Mouse (Mus musculus) left cerebral cortex, postnatal 10 days (tissue): ENCODE data around the gene Gart. TPM values are rescaled to one million over a fixed set of nuclear protein-coding genes. Genes with fewer than 3 reads are reported as not detected.
"Not testable (repeated sequence)": the region's sequence is repeated elsewhere in the genome, so short reads cannot be mapped to it uniquely, and the experiment has no call there.

Experiments used
- DNase-seq, 2 experiments: peaks; one replicate each; pipeline ENCODE4 v3.0.0; 2021 to 2022; ENCODE audit warnings: low spot score in 2 of 2, mixed read lengths in 1 of 2; ENCODE audit errors: extremely low spot score in 1 of 2
- intact Hi-C: fragments of 180-260 bp; cut with DNase I; formaldehyde crosslinking; loops from one replicate; pipeline ENCODE4 v1.15.1; 2025
- total RNA-seq, 2 experiments: library from RNA; stranded (reverse); gene quantifications; 2 replicates each; pipeline ENCODE4 v1.2.3; 2021

Gart gene
- total RNA-seq, 2 experiments from 2014 or later, result 45.3 to 58.8 TPM

DNA sequence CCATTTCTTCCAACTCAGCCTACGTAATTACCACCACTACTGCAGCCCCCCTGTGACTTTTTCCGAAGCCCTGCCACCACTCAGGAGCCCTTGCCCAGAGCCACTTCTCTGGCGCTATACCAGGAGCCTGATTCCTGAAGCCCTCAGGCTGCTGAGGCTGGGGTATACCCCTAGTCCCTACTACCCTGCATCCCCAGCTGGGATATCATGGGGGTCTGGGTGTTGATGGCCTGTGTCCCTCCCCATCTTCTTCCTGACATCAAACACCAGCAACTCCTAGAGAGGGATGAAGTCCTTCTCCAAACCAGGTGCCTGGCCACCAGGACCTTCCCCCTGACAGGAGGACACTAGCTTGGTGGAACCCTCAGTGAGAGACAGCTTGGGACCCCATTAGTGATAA is 5.4 kb upstream of the Gart start:
- intact Hi-C loops, result no loop called here
- no peak for DNase-seq

DNA sequence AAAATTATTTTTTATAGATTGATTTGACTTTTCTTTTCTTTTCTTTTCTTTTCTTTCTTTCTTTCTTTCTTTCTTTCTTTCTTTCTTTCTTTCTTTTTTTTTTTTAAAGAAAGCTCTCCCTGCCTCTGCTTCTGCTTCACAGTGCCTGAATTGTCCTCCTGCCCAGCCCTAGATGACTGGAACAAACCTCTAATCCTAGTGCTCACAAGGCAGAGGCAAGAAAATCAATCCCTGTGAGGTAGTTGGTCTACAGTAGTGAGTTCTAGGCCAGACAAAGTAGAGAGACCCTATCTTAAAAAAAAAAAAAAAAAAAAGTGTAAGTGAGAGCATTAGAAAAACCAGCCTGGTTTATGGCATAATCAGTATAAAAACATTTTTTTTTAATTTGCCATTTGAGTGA is 3.0 kb upstream of the Gart start:
- intact Hi-C loops, result loop anchor here (2.0 kb wide), 1 partner anchor 15 kb away; no protein-coding TSS in a partner anchor
- DNase-seq, result no peak

DNA sequence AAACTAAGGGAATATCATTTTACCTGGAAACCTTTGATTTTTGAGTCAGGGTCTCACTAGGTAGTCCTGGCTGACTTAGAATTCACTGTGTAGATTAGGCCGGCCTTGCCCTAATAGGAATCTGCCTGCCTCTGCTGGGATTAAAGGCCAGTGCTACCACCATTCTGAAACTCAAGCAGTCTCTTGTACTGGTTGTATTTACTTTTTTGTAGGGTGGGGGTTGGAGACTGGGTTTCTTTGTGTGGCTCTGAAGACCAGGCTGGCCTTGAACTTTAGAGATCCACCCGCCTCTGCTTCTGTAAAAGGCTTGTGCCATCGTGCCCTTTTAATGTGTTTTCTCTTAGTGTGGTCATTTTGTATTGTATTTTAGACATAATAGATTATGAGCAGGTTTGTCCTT is 2.5 kb upstream of the Gart start:
- no peak for DNase-seq
- intact Hi-C loops, result no loop called here

DNA sequence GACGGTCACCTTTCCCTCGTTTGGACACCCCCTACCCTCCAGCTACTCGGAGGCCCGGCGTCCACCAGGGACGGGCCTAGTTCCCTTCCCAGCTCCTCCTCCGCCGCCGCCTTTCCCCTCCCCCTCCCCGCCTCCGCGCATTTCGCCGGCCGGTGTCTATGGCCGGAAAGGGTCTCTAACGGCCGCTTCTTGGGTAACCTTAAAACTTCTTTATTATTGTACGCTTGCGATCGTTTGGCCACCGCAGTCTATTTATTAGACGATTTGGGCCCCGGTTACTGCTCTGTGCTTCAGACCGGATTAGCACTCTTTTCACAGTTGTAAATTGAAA is 1.4 kb upstream of the Gart start:
- peak; percentile 50 to 91 for DNase-seq
- intact Hi-C loops, result no loop called here

DNA sequence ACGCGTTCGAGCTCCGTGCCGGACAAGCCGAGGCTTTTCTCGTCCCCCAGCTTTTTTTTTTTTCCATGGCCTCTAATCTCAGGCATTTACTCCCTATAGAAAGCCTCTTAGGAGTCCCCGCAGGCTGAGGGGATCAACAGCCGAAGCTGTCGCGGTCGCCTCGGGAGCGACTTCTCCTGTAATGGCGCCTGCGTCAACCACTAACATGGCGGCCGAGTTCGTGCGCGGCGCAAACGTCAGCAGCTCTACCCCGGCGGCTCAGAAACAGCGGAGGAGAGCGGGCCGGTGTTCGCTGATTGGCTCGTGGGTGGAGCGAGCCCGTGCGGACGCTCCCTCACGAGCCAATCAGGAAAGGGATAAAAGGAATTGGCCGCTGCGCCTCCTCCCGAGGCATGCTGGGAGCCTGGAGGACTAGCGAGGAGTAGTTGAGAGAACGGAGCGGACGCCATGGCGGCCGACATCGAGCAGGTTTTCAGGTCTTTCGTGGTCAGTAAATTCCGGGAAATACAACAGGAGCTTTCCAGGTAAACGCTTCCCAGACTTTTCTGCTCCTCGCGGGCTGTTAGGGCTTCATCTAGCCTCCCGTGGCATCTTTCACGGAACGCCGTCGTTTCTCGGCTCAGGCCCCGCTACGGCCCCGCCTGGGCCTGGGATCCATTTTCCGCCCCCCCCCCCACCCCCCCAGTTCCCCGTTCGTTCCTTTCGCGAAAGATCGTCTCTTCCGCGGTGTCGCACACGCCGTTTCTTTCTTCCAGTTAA is 888 bp upstream of the Gart start, which contains the start of gene Son:
Son (plus strand) TSS at position 46 of the 759 bp plus-strand sequence.
- intact Hi-C loops, result no loop called here

DNA sequence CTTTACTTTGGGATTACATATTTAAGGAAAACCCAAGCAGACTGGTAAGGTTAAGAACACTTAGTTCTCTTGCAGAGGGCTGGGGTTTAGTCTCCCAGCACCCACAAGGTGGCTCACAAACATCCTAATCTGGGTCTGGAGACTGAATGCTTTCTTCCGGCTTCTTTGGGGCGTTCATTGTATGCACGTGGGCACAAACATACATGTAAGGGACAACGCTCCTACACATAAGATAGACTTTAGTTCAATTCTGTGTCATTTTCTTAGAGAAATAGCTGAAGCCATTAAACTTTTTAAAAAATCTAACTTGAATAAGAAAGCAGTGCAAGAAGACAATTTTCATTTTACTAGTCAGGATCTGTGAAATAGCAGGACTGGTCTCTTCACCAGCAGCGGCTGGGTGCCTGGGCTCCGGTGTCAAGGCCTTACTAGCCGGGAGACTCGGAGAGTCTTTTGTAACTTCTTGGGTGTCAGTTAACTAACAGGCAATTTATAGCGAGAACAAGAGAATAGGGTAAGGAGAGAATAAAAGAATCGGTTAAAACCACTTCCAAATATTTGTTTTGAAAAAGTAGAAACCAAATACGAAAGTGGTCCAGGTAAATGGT is 653 bp downstream of the Gart start:
- no peak for DNase-seq
- intact Hi-C loops, result no loop called here

More for the DNA sequence above, 888 bp upstream of the Gart start, which contains the start of gene Son:
- peak; percentile 97 to 98 for DNase-seq

DNA sequence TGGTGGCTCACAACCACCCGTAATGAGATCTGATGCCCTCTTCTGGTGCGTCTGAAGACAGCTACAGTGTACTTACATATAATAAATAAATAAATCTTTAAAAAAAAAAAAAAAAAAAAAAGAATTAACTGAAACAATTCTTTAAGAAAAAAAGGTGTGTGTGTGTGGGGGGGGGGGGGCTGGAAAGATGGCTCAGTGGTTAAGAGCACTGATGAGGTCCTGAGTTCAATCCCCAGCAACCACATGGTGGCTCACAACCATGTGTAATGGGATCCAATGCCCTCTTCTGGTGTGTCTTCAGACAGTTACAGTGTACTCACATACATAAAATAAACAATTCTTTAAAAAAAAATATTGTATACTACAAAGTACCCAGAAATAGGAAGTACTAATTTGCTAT is 1.3 kb downstream of the Gart start:
- intact Hi-C loops, DNase-seq: not testable (repeated sequence)

DNA sequence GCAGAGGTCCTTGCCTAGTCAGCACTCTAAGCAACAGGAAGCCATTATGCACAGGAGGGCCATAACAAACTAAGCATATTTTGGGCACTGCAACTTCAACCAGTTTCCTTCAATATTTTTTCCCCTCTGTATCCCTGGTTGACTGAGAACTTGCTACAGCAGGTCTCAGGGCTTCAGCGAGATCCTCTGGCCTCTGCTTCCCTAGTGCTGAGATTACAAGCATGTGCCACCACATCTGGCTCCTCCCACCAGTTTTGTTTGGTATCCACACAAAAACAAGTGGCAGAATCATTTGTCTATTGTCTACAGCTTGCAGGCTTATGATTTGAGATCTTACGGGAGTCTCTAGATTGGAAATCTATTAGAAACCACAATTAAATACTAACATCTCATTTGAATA is 1.9 kb downstream of the Gart start:
- intact Hi-C loops, result no loop called here
- DNase-seq, result no peak

DNA sequence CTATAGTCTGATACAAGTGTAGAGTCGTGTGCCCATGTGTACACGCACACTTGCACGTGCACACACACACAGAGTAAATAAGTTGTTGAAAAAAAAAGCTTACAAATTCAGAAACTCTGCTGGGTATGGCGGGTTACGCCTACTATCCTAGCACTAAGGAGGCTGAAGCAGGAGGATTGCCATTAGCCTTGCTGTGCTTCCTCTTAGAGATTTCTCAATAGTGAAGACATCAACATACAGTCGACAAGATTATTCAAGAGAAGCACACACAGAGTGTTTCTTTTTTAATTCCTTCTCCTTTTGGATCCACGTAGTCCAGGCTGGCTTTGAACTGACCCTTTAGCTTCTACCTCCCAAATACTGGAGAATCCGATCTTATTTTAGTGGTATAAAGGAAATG is 6.6 kb downstream of the Gart start:
- intact Hi-C loops, result no loop called here
- no peak for DNase-seq

DNA sequence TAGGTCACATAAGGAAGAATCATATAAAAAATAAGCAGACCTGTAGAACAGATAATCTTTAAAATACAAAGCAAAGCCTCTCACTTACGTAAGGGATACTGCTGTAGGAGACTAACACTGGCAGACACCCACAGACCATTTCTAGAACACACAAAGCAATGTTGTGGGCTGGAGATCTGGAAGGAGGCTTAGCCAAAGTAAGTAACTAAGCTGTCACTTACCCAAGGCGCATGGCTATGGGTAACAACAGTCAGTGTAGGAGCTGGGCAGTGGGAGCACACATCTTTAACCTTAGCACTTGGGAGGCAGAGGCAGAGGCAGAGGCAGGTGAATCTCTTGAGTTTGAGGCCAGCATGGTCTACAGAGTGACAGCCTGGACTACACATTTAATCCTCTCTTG is 7.1 kb downstream of the Gart start:
- DNase-seq, result no peak
- intact Hi-C loops, result no loop called here

DNA sequence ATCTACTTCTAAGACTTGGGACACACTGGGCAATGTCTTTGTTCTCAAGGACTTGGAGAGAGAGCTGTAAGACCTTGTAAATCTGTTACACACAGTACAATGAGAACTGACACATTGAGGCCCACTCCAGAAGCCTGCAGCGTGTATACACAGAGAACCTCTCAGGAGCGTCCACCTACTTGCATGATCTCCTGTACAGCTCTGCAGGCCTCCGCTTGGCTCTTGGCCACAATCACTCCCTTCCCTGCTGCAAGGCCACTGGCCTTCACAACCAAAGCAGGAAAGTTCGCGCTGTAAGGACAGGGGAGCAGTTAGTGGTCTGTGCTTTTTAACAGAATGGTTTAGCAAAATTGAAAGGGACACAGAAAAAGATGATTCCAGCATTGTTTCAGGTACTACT is 7.6 kb downstream of the Gart start:
- no peak for DNase-seq
- intact Hi-C loops, result no loop called here

DNA sequence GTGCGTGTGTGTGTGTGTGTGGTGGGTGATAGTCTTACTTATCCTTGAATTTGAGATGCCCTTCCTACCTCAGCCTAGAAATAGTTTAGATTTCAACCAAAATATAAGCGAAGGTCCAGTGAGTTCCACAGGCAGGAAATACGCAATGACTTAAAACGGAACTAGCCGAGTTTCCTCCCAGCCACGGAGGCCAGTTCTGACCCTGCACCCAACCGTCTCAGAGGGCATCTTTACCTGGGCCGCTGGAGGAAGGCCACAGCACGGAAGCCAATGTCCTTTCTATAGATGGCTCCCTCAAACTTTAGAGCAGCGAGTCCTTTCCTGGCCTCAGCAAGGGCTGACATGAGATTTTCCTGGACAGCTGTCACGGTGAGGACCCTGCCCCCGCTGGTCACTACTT is 13.1 kb downstream of the Gart start:
- intact Hi-C loops, result no loop called here
- DNase-seq, result no peak

DNA sequence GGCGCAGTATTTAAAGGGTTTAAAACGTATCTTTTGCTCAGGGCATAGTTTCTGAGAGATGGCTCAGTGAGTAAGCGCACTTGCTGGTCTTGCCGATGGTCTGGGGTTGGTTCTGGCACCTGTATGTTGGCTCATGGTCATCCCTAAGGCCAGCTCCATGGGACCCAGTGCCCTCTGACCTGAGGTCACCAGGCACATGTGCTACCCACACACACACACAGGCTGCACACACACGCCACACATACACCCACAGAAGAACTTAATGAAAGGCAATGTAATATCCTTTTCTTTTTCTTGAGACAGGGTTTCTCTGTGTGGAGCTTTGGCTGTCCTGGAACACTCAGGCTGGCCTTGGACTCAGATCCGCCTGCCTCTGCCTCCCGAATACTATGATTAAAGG is 13.8 kb downstream of the Gart start:
- intact Hi-C loops, result no loop called here
- no peak for DNase-seq

DNA sequence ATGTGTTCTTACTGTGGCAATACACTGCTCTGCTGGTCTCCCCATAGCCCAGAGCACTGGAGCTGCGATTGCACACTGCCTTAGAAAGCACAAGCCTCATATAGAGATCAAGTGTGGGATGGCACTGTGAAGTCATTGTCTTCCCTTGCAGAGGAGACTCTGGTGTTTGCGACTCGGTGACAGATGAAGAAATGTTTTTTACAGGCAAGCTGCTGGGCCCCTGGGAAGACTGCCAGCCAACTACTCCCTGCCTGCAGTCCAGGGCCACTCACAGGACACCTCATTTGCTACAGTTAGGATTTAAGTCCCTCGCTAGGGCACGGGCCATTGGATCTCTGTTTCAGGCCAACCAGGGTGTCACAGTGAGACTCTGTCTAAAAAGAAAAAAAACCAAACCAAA is 14.3 kb downstream of the Gart start:
- intact Hi-C loops, result no loop called here
- DNase-seq, result no peak

DNA sequence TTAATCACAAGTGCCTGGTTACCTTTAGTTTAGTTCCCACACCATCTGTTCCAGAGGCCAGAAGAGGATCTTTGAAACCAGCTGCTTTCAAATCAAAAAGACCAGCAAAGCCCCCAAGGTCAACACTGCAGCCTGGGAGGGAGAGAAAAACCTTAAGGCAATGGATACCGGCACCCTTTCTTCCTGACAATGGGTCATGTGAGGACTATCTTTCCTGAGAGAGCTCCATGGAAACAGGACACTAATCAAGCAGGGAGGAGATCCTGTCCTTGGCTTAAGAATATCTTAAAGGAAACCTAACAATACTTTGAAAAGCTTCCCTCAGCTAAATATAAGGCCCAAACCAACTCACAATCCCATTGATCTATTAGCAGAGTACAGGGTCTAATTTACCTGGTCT is 16.2 kb downstream of the Gart start:
- intact Hi-C loops, result no loop called here
- DNase-seq, result no peak

DNA sequence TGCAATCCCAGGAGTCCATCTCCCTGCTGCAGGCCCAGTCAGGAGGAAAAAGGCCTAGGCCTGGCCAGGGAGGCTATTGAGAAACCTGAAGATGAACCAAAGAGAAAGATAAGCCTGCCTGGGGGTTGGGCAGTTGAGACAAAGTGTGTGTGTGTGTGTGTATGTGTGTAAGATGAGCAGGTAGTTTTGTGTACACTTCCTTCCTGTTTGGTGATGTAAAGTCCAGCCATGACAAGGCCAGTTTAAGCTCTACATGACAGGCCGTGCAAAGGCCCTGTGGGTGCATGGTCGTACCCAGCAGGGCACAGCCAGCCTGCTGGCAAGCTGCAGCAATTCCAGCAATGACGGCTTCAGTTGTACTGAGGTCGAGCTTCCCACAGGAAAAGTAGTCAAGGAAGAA is 17.0 kb downstream of the Gart start:
- intact Hi-C loops, result no loop called here
- no peak for DNase-seq

DNA sequence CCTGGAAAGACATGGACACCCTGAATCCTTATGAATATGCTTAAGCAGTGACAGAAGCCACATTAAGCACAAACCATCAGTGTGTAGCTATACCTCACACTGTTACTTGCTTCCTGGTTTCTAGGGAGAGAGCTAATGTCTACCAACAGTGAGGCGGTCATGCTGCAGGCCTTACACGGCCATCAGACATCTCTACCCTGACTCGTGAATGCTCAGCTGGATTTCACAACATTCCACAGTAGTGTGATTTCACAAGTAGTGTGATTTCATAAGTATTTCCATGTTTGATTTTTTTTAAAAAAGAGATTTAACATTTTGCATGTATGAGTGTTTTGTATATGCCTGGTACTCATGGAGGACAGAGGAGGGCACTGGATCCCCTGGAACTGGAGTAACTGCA is 18.1 kb downstream of the Gart start:
- intact Hi-C loops, result no loop called here
- no peak for DNase-seq

DNA sequence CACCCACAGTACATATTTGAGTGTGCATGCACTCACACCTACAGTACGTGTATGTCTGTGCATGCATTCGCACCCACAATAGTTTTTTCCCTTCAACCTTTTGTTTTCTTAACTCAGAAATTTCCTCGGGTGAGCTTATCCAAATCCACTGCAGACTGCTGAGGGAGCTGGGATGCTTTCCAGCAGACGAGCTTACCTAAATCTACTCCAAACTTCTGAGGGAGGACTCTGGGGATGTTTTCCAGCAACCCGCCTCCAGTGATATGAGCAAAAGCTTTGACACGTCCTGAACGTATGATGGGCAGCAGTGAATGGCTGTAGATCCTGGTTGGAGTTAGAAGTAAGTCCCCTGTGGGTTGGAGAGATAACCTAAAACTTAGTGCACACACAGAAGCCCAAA is 18.9 kb downstream of the Gart start:
- intact Hi-C loops, result no loop called here
- no peak for DNase-seq

DNA sequence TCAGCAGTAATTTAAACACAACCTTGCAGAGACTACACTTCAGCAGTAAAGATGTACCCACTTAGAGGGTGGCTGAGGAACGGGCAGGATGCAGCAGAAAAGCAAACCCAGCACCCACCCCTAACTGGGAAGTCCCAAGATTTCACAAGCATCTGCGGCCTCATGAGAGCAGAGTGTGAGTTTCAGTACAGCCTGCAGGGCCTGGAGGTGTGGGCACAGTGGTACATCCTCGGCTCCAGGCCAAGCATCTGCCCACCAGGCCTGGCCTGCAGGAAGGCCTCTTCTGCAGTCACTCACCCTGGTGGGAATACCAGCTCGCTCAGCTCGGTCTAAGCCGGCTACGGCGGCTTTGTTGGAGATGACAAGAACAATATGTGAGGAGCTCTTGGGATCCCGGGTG is 23.7 kb downstream of the Gart start:
- DNase-seq, result no peak
- intact Hi-C loops, result no loop called here

DNA sequence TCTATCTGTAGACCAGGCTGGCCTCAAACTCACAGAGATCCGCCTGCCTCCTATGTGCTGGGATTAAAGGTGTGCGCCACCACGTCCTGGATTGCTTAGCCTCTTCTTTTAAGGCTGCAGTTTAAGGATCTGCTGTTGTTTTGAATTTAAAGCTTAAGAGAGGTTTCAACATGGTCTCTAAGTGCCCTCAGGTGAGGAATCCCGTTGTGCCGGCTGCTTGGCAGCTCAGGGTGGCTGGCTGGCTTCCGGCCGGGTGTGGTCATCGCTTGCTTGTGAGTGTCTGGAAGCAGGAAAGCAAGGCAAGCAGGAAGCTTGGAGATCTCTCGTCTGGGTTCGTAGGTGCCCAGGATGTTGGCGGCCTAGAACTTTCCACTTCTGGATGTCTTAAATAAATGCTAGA is 25.8 kb downstream of the Gart start:
- no peak for DNase-seq
- intact Hi-C loops, result no loop called here

DNA sequence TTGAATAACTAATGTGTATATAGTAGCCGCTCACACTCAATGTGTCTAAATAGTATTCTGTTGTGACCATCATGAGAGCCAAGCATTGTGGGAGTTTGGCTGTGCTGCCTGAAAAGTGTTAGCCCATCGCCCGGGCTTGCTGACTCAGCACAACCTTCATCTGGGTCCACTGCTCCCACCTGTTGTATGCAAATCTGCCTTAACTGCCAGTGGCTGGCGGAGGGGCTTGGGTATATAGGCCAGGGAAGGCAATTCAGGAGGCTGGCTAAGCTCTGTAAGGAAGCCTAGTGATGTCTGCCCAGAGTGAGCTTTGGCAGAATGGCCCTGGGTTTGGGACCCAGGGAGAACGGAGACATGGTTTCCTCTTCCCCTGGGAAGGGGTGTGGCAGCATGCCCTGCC is 26.6 kb downstream of the Gart start:
- DNase-seq, result no peak
- intact Hi-C loops, result no loop called here
